ENCODE assay signal across 24 mouse cellular contexts in the genomic region with DNA sequence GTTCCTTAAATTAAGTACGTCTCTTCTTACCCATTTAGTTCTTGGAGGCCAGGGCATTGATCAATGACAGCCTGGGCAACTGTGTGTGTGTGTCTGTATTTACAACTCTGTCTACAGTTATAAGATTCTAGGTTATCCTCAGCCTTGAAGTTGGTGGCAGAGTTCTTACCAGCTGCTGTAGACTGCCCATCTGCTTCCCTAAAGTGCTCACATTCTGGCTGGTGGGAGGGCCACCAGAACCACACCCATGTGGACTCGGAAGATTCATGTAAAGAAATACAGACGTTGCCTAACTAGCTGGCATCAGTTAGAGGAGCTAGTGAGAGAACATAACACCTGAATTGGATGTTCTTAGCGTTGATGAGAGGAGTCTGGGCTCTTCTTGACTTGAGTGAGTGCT. TPM values are rescaled to one million over a fixed set of nuclear protein-coding genes. Genes with fewer than 3 reads are reported as not detected.
"Had no signal": no experiment of that assay in that cellular context is flagged by ENCODE, and none has a peak within 500 bp of the region (broad histone marks: within the 10 kb centered on the region; RNA-seq: fewer than 3 reads in every experiment).

No protein-coding gene starts in this region.

- H3K27me3 ChIP-seq: limb, embryonic 12.5 days; limb, embryonic 15.5 days; liver, embryonic 12.5 days; liver, embryonic 15.5 days; lung, embryonic 15.5 days; megakaryocyte, embryonic 14.5 days; neural tube, embryonic 12.5 days; neural tube, embryonic 15.5 days had no signal

- H3K27ac ChIP-seq: limb, embryonic 12.5 days; limb, embryonic 15.5 days; liver, embryonic 12.5 days; liver, embryonic 15.5 days; lung, embryonic 15.5 days; neural tube, embryonic 12.5 days; neural tube, embryonic 15.5 days; stomach, postnatal 0 days had no signal

- H3K4me3 ChIP-seq: limb, embryonic 12.5 days; limb, embryonic 15.5 days; liver, embryonic 12.5 days; liver, embryonic 15.5 days; lung, embryonic 15.5 days; megakaryocyte, embryonic 14.5 days; neural tube, embryonic 12.5 days; neural tube, embryonic 15.5 days had no signal

- H3K9me3 ChIP-seq: limb, embryonic 12.5 days; limb, embryonic 15.5 days; liver, embryonic 12.5 days; liver, embryonic 15.5 days; lung, embryonic 15.5 days; megakaryocyte, embryonic 14.5 days; neural tube, embryonic 12.5 days; neural tube, embryonic 15.5 days had no signal

- DNase-seq: kidney, adult 18-20 months; kidney, adult 9 months; kidney, postnatal 14 days; kidney, postnatal 4 days; left cerebral cortex, postnatal 4 days; lung, adult 18-20 months; lung, postnatal 10 days; lung, postnatal 36 days; midbrain, embryonic 14.5 days; right cerebral cortex, adult 18-20 months; right cerebral cortex, postnatal 14 days; right cerebral cortex, postnatal 4 days; thymus, adult 2 months; thymus, postnatal 14 days had no signal

- H3K9ac ChIP-seq: limb, embryonic 12.5 days; limb, embryonic 15.5 days; liver, embryonic 12.5 days; liver, embryonic 15.5 days; lung, embryonic 15.5 days; neural tube, embryonic 12.5 days; neural tube, embryonic 15.5 days had no signal

- H3K4me1 ChIP-seq: limb, embryonic 12.5 days; limb, embryonic 15.5 days; liver, embryonic 12.5 days; liver, embryonic 15.5 days; lung, embryonic 15.5 days; megakaryocyte, embryonic 14.5 days; neural tube, embryonic 12.5 days; neural tube, embryonic 15.5 days had no signal

RNA-seq across cellular contexts. Expression of a gene that starts 21.8 kb away (rescaled TPM):
- total RNA-seq: layer of hippocampus, adult 18-20 months had no signal
- polyA plus RNA-seq: limb, embryonic 12.5 days; liver, embryonic 12.5 days; liver, embryonic 15.5 days; stomach, postnatal 0 days; thymus, adult 2 months had no signal
